Mouse (Mus musculus) erythroblast, embryonic 14.5 days (primary cell): ENCODE results near the gene Ehd1.

Experiments used
- GATA1 ChIP-seq: IDR thresholded peaks from 2 replicates; pipeline ENCODE4 v1.6.1; 2012; ENCODE audit warnings: low read length, inconsistent platforms, mixed read lengths
- TAL1 ChIP-seq: IDR thresholded peaks from 3 replicates; pipeline ENCODE4 v1.6.1; 2012; ENCODE audit warnings: low read length, inconsistent platforms, mixed read lengths

GRCm38 (mm10) chr19:6307733-6308531 lies 31.4 kb downstream of the Ehd1 start:
- TF ChIP-seq TAL1 (no peak), GATA1 (no peak)
